Mouse (Mus musculus) gastrocnemius, adult 2 months (tissue): ENCODE results near the gene Rasip1. TPM values are rescaled to one million over a fixed set of nuclear protein-coding genes. Genes with fewer than 3 reads are reported as not detected.
"Not testable (repeated sequence)": the region's sequence is repeated elsewhere in the genome, so short reads cannot be mapped to it uniquely, and the experiment has no call there.

ENCODE experiments used
- DNase-seq: peaks from one replicate; pipeline ENCODE4 v3.0.0; 2022
- H3K27ac ChIP-seq: fragments of 200-600 bp; 2 replicates; pipeline ENCODE4 v1.8.1; 2022; ENCODE audit warnings: mild to moderate bottlenecking
- H3K4me3 ChIP-seq: fragments of 200-600 bp; 2 replicates; pipeline ENCODE4 v1.8.1; 2022; ENCODE audit warnings: mild to moderate bottlenecking, moderate library complexity
- CTCF ChIP-seq: fragments of 200-600 bp; IDR thresholded peaks from 2 replicates; pipeline ENCODE4 v1.8.1; 2022; ENCODE audit warnings: antibody characterized with exemption, mild to moderate bottlenecking, moderate library complexity
- intact Hi-C: fragments of 180-260 bp; cut with DNase I; formaldehyde crosslinking; loops from one replicate; pipeline ENCODE4 v1.15.1; 2025
- total RNA-seq, 2 experiments: library from RNA; stranded (reverse); gene quantifications; 2 replicates each; pipeline ENCODE4 v1.2.3; 2021

Gene Rasip1
- total RNA-seq, 2 experiments from 2014 or later, result 5.7 to 8.0 TPM

- intact Hi-C loops, result no loop called here
- no peak overlapping the region for H3K27ac ChIP-seq
- no peak for DNase-seq
- H3K4me3 ChIP-seq, result no peak overlapping the region
- no peak for TF ChIP-seq CTCF
Observed at GRCm38 (mm10) chr7:45660746-45661478, 33.6 kb downstream of the Rasip1 start.

GRCm38 (mm10) chr7:45661702-45662101 is 34.4 kb downstream of the Rasip1 start:
- H3K4me3 ChIP-seq, H3K27ac ChIP-seq, intact Hi-C loops, DNase-seq: not testable (repeated sequence)

GRCm38 (mm10) chr7:45665303-45666138 is 38.2 kb downstream of the Rasip1 start:
- peak; percentile 11 for DNase-seq
- intact Hi-C loops, result no loop called here
- Histone ChIP-seq H3K27ac (no peak overlapping the region), H3K4me3 (no peak overlapping the region)
- no peak for TF ChIP-seq CTCF

GRCm38 (mm10) chr7:45666161-45666560 is 38.9 kb downstream of the Rasip1 start, which contains the start of gene Fut2:
Gene Fut2, minus strand, starts transcription at chr7:45666394.
- TF ChIP-seq CTCF, result no peak
- peak; percentile 8 for DNase-seq
- H3K4me3 ChIP-seq, result no peak within 1 kb of the TSS
- no peak within 1 kb of the TSS for H3K27ac ChIP-seq
- intact Hi-C loops, result no loop called here

GRCm38 (mm10) chr7:45667761-45668160 is 40.5 kb downstream of the Rasip1 start:
- peak; percentile 25 for DNase-seq
- intact Hi-C loops, result no loop called here
- Histone ChIP-seq H3K4me3 (no peak overlapping the region), H3K27ac (no peak overlapping the region)
- TF ChIP-seq CTCF, result no peak

- intact Hi-C loops, result no loop called here
- Histone ChIP-seq H3K27ac (no peak overlapping the region), H3K4me3 (no peak overlapping the region)
- peak; percentile 3 for DNase-seq
- peak; percentile 46 for TF ChIP-seq CTCF
Observed at GRCm38 (mm10) chr7:45668921-45669320, 41.6 kb downstream of the Rasip1 start.

- no peak for DNase-seq
- no peak overlapping the region for H3K4me3 ChIP-seq
- intact Hi-C loops, result no loop called here
- TF ChIP-seq CTCF, result no peak
- no peak overlapping the region for H3K27ac ChIP-seq
Observed at GRCm38 (mm10) chr7:45677627-45678295, 50.5 kb downstream of the Rasip1 start.

GRCm38 (mm10) chr7:45678513-45678912 is 51.2 kb downstream of the Rasip1 start:
- no peak overlapping the region for H3K4me3 ChIP-seq
- TF ChIP-seq CTCF, result no peak
- H3K27ac ChIP-seq, result no peak overlapping the region
- intact Hi-C loops, result no loop called here
- DNase-seq, result no peak

GRCm38 (mm10) chr7:45679966-45680621 is 52.8 kb downstream of the Rasip1 start:
- Histone ChIP-seq H3K4me3 (no peak overlapping the region), H3K27ac (peak overlapping the region; percentile 90)
- peak; percentile 51 for DNase-seq
- no peak for TF ChIP-seq CTCF
- intact Hi-C loops, result loop anchor here (5.0 kb wide), 1 partner anchor 203 kb away; no protein-coding TSS in a partner anchor

GRCm38 (mm10) chr7:45681046-45681736 is 53.9 kb downstream of the Rasip1 start:
- intact Hi-C loops, result loop anchor here (5.0 kb wide), 1 partner anchor 204 kb away; no protein-coding TSS in a partner anchor
- peak overlapping the region; percentile 17; the same call in 1 of the 2 replicates for H3K4me3 ChIP-seq
- TF ChIP-seq CTCF, result no peak
- peak; percentile 82 for DNase-seq
- H3K27ac ChIP-seq, result peak overlapping the region; percentile 90
